Mouse (Mus musculus): ENCODE results near the gene Ly6g6f. TPM values are rescaled to one million over a fixed set of nuclear protein-coding genes. Genes with fewer than 3 reads are reported as not detected.
A peak's percentile ranks its signal among the peaks of the same experiment; 100 is the strongest.

The Ly6g6f gene
- polyA plus RNA-seq, 1 experiment from 2014 or later, result 0.19 TPM

DNA sequence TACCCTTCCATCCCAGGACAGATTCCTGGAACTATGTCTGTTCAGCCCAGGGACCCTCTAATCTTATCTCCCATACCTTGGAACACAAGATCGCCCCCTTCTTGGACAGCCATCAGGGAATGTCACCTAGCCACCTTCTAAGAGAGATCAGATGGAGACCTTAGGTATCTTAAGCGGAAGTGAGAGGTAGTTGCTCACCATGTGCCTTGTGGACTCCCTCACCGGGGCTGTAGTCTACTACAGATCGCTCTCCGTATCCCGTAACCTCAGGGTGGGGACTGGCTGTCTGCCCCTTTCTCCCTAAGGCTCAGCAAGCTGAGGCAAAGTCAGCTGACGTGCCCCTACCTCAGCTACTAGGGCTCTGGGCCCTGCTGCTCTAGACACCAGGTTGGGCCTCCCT is 18.7 kb upstream of the Ly6g6f start:
- no peak overlapping the region for H3K27ac ChIP-seq
- peaks cover 7% of the 10 kb centered on the region for H3K4me1 ChIP-seq (replicated peaks)
- ATAC-seq, result no peak
- H3K4me3 ChIP-seq (replicated peaks), result no peak overlapping the region
- no peak overlapping the region for H3K4me2 ChIP-seq (replicated peaks)
- no peak overlapping the region for H3K9ac ChIP-seq (replicated peaks)
- H3K9me3 ChIP-seq, result no peaks in the 10 kb centered on the region
- no peaks in the 10 kb centered on the region for H3K27me3 ChIP-seq
- WGBS, result 92% methylated on average over 7 of the region's 7 CpGs
- H3K36me3 ChIP-seq, result peaks cover 50% of the 10 kb centered on the region

GRCm38 (mm10) chr17:35103221-35103690 is 17.8 kb upstream of the Ly6g6f start:
- no peaks in the 10 kb centered on the region for H3K9me3 ChIP-seq
- no peak overlapping the region for H3K4me3 ChIP-seq (replicated peaks)
- WGBS, result 76% methylated on average over 6 of the region's 6 CpGs
- ATAC-seq, result no peak
- peaks cover 7% of the 10 kb centered on the region for H3K4me1 ChIP-seq (replicated peaks)
- H3K9ac ChIP-seq (replicated peaks), result no peak overlapping the region
- no peak overlapping the region for H3K27ac ChIP-seq
- H3K4me2 ChIP-seq (replicated peaks), result no peak overlapping the region
- H3K36me3 ChIP-seq, result peaks cover 58% of the 10 kb centered on the region
- no peaks in the 10 kb centered on the region for H3K27me3 ChIP-seq

DNA sequence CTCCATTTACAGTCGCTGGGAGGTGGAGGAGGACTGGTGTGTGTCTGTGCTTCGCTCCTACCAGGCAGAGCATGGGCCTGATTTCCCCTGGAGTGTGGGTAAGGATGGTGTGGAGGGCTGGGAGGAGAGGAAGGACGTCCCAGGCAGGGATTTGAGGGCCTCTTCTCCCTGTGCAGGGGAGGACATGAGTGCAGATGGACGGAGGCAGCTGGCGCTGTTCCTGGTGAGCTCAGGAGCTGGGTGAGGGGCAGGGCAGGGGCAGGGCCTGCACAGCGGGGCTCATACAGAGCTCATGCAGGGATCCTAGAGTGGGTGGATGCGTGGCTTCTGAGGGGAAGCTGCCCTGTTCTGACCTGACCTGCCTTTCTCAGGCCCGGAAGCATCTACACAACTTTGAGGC is 16.9 kb upstream of the Ly6g6f start:
- no peak for ATAC-seq
- no peaks in the 10 kb centered on the region for H3K27me3 ChIP-seq
- WGBS, result 73% methylated on average over 8 of the region's 8 CpGs
- no peak overlapping the region for H3K9ac ChIP-seq (replicated peaks)
- no peak overlapping the region for H3K4me2 ChIP-seq (replicated peaks)
- peaks cover 68% of the 10 kb centered on the region for H3K36me3 ChIP-seq
- H3K9me3 ChIP-seq, result no peaks in the 10 kb centered on the region
- H3K27ac ChIP-seq, result no peak overlapping the region
- H3K4me3 ChIP-seq (replicated peaks), result no peak overlapping the region
- peaks cover 7% of the 10 kb centered on the region for H3K4me1 ChIP-seq (replicated peaks)

DNA sequence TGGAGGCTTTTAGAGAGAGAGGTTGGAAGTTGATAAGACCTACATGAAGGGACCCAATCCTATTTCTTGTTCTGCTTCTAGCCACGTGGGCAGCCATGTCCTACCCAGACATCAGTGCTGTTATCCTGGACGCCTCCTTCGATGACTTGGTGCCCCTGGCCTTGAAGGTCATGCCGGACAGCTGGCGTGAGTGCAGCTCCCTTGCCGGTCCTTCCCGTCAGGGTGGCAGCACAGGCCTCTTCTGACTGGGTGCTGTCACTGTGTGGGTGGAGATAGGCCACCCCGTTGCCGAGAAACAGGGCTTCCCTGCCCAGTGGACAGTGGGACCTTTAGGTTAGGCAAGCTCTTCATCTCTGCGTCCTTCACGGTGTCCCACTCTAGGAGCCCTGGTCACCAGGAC is 15.8 kb upstream of the Ly6g6f start:
- Histone ChIP-seq H3K9ac (replicated peaks) (0 out of 2 replicates have a peak overlapping the region, but pooled peaks have one; percentile 19), H3K4me2 (replicated peaks) (no peak overlapping the region), H3K27ac (no peak overlapping the region), H3K27me3 (no peaks in the 10 kb centered on the region), H3K9me3 (no peaks in the 10 kb centered on the region), H3K4me1 (replicated peaks) (peaks cover 5% of the 10 kb centered on the region), H3K4me3 (replicated peaks) (no peak overlapping the region), H3K36me3 (peaks cover 79% of the 10 kb centered on the region)
- 94% methylated on average over 11 of the region's 11 CpGs for WGBS
- ATAC-seq, result no peak

DNA sequence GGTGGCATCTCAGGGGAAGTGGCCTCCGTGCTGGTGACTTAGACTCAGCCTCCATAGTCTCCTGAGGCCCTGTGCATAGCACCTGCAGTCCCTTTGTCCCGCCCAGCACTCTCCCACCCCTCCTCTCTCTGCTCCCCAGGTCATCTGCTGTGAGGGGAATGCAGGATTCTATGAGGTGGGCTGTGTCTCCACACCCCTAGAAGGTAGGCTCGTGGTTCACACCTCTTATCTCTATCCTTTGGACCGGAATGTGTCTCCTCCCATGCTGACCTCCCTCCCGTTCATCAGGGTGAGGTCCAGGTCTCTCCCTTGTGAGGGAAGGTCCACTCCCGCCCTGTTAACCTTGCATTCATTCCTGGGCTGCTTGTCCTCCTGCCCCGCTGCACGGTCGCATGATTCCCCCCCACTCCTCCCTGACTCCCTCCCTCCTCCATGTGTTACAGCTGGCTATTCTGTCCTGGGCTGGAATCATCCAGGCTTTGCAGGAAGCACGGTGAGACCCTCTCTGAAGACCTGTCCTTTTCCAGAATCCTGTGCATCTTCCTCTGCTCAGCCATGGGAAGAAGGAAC is 14.9 kb upstream of the Ly6g6f start:
- 67% methylated on average over 10 of the region's 10 CpGs for WGBS
- H3K4me3 ChIP-seq (replicated peaks), result no peak overlapping the region
- H3K27ac ChIP-seq, result no peak overlapping the region
- no peak for ATAC-seq
- H3K9ac ChIP-seq (replicated peaks), result no peak overlapping the region
- no peaks in the 10 kb centered on the region for H3K9me3 ChIP-seq
- no peaks in the 10 kb centered on the region for H3K27me3 ChIP-seq
- peaks cover 87% of the 10 kb centered on the region for H3K36me3 ChIP-seq
- no peak overlapping the region for H3K4me2 ChIP-seq (replicated peaks)
- no peaks in the 10 kb centered on the region for H3K4me1 ChIP-seq (replicated peaks)

- ATAC-seq, result no peak
- no peak overlapping the region for H3K9ac ChIP-seq (replicated peaks)
- H3K4me3 ChIP-seq (replicated peaks), result no peak overlapping the region
- H3K9me3 ChIP-seq, result no peaks in the 10 kb centered on the region
- H3K4me2 ChIP-seq (replicated peaks), result no peak overlapping the region
- WGBS, result 73% methylated on average over 12 of the region's 12 CpGs
- no peaks in the 10 kb centered on the region for H3K27me3 ChIP-seq
- no peaks in the 10 kb centered on the region for H3K4me1 ChIP-seq (replicated peaks)
- H3K27ac ChIP-seq, result no peak overlapping the region
- H3K36me3 ChIP-seq, result peaks cover 98% of the 10 kb centered on the region
Observed at GRCm38 (mm10) chr17:35097164-35097655, 11.8 kb upstream of the Ly6g6f start.

GRCm38 (mm10) chr17:35096597-35096996 is 11.2 kb upstream of the Ly6g6f start:
- Histone ChIP-seq H3K36me3 (peaks cover 96% of the 10 kb centered on the region), H3K9ac (replicated peaks) (no peak overlapping the region), H3K9me3 (no peaks in the 10 kb centered on the region), H3K4me3 (replicated peaks) (no peak overlapping the region), H3K27me3 (no peaks in the 10 kb centered on the region), H3K4me2 (replicated peaks) (no peak overlapping the region), H3K4me1 (replicated peaks) (no peaks in the 10 kb centered on the region), H3K27ac (no peak overlapping the region)
- no peak for ATAC-seq
- WGBS, result 80% methylated on average over 12 of the region's 12 CpGs

DNA sequence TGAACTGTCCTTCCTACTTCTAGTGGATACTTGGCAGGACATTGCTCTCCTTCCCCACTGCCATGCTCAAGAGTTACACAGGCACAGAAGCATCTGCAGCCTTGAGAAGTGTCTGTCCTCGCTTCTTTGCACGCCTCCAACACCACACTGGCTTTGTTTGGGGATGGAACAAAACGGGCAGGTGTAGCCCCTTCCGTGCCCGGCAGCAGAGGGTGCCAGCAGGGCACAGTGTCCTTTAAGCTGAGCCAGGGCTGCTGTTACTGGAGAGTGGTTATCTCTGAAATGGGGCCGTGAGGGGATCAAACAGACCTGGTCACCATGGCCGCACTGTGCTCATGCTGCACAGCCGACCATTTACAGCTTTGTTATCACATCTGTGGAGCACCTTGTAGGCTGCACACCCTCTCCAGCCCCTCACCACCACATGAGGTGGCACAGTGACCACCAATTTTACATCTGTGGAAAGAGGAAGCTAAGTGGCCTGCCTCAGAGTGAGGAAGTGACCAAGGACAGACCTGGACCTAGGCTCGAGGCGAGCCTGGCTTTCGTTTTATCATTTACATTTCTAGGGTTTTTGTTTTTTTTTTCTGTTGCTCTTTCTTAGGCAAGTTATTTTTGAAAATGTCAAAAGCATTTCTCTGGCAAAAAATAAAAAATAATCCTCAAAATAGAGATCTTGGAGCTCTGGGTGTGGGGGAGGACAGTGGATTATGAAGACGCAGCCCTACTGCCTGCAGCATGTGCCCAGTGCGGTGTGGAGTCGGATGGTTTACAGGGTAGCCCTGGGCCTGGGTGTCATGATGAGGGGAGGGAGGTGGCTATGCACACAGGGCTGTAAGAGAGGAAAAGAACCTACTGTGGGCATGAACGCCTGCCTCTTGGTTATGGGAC is 9.3 kb upstream of the Ly6g6f start:
- no peaks in the 10 kb centered on the region for H3K9me3 ChIP-seq
- no peak overlapping the region for H3K4me2 ChIP-seq (replicated peaks)
- ATAC-seq, result no peak
- H3K27me3 ChIP-seq, result no peaks in the 10 kb centered on the region
- no peak overlapping the region for H3K4me3 ChIP-seq (replicated peaks)
- no peak overlapping the region for H3K9ac ChIP-seq (replicated peaks)
- H3K27ac ChIP-seq, result no peak overlapping the region
- H3K4me1 ChIP-seq (replicated peaks), result peaks cover 13% of the 10 kb centered on the region
- H3K36me3 ChIP-seq, result peaks cover 84% of the 10 kb centered on the region
- WGBS, result 93% methylated on average over 15 of the region's 15 CpGs

DNA sequence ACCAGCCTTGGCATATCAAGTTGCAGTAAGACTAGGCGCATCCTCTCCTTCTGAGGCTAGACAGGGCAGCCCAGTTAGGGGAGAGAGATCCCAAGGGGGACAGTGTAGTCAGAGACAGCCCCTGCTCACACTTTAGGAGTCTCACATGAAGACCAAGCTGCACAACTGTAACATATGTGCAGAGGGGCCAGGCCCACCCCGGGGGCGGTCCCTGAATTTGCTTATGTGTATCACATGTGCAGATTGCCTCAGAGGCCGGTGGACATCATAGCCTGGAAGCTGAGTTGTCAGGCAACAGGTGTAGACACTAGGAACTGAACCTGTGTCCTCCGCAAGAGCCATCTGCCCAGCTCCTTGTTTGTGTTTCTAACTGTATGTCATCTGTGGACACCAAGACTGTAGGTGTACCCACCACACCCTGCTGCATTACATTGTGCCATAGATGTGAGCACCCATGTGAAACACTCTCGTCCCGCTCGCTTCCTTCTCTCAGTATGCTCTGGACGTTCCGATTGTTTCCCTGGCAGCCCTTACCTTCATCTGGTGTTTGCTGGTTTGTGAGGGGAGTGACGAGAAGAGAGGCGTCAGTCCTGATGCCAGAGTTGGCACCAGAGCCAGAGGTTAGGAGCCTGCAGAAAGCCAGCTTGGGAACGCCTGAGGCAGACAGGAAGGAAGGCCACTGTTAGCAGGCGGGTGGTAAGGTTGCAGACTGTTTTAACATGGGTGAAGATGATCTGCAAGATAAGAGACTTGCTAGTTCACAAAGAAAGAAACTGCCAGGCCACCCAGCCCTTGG is 7.2 kb upstream of the Ly6g6f start:
- no peaks in the 10 kb centered on the region for H3K9me3 ChIP-seq
- no peak overlapping the region; the same call in 1 of the 2 replicates for H3K9ac ChIP-seq (replicated peaks)
- no peak overlapping the region for H3K4me3 ChIP-seq (replicated peaks)
- peaks cover 14% of the 10 kb centered on the region for H3K4me1 ChIP-seq (replicated peaks)
- H3K4me2 ChIP-seq (replicated peaks), result no peak overlapping the region
- no peak overlapping the region for H3K27ac ChIP-seq
- ATAC-seq, result no peak
- WGBS, result 93% methylated on average over 14 of the region's 14 CpGs
- no peaks in the 10 kb centered on the region for H3K27me3 ChIP-seq
- H3K36me3 ChIP-seq, result peaks cover 63% of the 10 kb centered on the region

- 76% methylated on average over 8 of the region's 8 CpGs for WGBS
- peak overlapping the region; percentile 68 for H3K4me2 ChIP-seq (replicated peaks)
- no peaks in the 10 kb centered on the region for H3K9me3 ChIP-seq
- H3K27me3 ChIP-seq, result peaks cover 3% of the 10 kb centered on the region; the same call in 1 of the 2 replicates
- H3K36me3 ChIP-seq, result peaks cover 41% of the 10 kb centered on the region
- peak overlapping the region; percentile 58 for H3K4me3 ChIP-seq (replicated peaks)
- peak overlapping the region; percentile 85 for H3K9ac ChIP-seq (replicated peaks)
- no peak for ATAC-seq
- H3K27ac ChIP-seq, result peak overlapping the region; percentile 98
- H3K4me1 ChIP-seq (replicated peaks), result peaks cover 14% of the 10 kb centered on the region
Observed at GRCm38 (mm10) chr17:35090166-35090932, 4.9 kb upstream of the Ly6g6f start.

Measured in midbrain, embryonic 13.5 days (tissue).